Mouse (Mus musculus): ENCODE measurements around the gene Cep131.

Cep131 gene

DNA sequence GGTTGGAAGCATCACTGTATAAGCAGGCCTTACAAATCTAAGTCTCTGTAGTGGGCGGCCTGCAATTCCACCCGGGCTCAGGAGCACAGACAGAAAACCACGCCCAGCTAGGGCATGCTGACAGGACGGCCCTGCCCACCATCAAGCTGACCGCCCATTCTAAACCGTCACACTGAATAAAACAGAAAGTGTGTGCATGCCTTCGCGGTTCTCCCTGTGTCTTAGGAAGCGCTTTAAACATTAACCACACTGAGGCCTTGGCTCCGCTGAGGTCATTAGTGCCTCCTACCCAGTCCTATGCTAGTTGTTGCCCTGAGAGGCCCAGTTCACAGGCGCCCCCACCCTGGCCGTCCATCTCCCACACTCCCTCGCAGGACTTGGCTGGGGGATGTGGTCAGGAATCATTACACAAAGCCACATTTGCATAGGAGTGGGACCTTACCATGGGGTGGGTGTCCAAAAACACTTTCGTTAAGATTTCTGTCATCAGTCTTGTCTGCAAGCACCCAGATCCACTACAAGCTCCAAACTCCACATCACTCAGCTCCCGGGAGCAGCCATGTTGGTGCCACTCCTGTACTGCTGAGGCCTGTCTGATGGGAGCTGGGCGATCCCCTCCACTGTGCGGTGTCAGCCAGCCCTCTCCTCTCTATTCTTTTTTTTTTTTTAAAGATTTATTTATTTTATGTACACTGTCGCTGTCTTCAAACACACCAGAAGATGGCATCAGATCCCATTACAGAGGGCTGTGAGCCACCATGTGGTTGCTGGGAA is 58.1 kb downstream of the Cep131 start:
- ATAC-seq (ENCODE audit: low TSS enrichment), result no peak

DNA sequence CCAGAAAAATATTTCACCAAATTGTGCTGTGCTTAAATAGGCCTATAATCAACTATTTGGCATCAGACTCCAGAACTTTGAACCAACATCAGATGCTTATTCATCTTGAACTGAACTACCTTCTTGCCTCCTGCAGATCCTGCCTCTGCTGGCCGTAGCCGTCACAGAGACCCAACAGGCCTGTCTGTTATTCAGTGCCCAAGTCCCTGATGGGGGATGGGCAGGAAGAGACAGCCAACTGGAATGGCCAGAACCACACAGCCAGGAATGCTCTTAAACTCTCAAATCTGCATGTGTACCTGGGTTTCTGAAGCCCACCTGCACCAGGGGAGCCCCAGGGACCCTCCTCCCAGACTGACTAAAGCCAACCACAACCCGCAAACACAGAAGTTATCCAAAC is 59.7 kb downstream of the Cep131 start:
- ATAC-seq (ENCODE audit: low TSS enrichment), result no peak

DNA sequence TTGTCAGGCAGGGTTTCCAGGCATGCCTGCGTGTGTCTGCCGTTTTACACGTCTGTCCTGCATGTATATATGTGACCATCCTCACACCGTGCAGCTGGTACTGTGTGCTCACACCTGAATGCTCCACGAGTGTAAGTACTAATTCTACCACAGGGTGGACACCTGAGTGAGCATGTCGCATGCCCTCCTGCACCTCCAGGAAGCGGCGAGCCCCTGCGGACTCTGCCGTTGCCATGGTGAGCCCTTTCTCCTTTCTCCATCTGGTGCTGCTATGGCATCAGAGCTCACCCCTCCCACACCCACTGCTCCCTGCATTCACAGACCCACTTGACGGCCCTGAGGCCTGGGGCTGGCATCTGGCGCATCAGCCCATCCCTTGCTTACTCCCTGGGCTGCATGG is 63.8 kb downstream of the Cep131 start:
- ATAC-seq (ENCODE audit: low TSS enrichment), result peak; percentile 22; the same call in 1 of the 2 replicates

DNA sequence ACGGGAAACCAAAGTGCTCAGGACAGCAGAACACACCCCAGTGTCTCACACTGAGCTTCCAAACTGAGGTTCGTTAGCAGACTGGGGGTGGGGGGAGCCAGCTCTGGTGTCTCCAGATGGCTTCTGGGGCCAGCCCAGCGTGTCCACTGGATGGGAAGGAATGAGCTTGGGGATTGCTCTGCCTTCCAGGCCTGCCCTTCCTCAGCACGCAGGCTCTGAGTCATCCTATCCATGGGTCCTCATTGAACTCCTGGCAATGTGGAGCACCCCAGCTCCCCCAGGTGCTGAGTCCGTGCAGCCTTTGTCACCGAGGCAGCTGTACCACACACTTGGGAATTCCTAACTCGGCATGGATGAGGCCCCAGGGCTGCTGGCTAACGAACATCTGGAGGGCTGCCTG is 64.4 kb downstream of the Cep131 start:
- ATAC-seq (ENCODE audit: low TSS enrichment), result 0 out of 2 replicates have a peak, but pooled peaks have one; percentile 20

DNA sequence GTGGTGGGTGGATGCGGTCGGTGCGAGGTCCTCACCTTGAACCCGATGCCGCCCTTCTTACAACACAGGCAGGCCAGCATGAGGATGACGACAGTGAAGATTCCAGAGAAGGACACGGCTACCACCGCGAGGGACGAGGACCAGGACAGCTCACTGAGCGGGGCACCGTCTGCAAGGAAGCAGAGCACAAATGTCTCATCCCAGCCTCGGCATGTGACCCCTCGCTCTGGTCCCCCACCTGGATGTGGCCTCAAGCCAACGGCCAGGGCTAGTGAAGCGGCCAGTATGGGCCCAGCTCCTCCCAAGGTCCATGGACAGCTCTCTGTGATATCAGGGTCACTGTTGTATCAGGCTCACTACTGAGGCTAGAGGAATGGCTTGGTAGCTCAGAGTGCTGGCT is 65.3 kb downstream of the Cep131 start:
- no peak for ATAC-seq (ENCODE audit: low TSS enrichment)

DNA sequence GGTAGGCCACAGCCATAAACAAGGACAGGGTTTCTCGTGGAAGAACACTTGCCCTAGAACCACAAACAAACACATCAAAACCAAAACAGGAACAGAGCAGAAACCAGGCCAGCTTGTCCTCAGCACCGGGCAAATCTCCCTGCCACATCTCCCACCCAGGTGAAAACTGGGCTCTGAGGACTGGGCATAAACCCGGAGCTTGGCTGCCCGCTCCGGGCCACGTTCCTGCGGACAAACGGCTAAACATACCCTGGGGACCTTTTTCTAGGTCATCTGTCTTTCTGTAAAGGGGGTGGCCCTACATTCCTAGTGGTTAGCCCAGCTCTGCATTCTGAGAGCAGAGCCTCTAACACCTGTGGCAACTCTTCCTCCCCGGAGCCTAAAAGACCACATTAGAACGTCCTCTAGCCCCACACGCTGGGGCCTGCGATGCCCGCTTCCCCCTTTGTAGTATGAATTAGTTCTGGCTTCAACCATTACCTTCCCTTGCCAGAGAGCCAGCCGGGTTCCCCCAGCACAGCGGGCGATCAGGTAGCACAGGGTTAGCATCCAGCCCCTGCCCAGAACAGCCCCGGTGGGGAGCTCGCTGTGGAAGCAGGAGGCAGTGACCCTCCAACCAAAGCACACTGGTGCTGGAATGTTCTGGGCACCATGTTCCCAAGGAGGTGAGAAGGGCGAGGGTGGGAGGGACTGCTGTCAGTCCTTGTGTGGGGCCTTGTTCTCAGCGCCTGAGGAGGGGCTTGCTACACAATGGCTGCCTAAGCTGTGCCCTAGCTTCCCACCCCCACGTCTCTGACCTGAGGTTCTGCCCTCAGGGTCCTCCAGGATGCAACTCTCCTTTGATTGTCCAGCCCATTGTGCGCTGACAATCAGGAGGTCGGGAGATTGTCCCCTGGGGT is 66.8 kb downstream of the Cep131 start:
- ATAC-seq (ENCODE audit: low TSS enrichment), result no peak

DNA sequence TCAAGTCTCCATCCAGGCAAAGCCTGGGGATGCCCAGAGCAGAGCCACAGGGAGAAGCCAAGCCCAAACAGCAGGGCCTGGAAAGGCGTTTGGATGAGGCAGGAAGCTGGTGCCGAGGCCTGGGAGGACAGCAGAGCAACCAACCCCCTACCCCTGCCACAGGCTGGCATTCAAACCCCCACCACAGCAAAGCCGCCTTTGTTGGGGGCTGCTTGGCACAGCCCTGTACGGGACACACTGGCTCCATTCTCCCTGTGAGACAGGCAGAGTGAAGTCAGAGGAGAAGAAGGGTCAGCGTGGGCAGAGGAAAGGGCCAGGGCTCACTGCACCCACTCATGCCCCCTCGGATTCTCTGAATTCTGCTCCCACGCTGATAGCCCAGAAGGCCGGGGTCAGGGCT is 69.6 kb downstream of the Cep131 start:
- ATAC-seq (ENCODE audit: low TSS enrichment), result 0 out of 2 replicates have a peak, but pooled peaks have one; percentile 17

DNA sequence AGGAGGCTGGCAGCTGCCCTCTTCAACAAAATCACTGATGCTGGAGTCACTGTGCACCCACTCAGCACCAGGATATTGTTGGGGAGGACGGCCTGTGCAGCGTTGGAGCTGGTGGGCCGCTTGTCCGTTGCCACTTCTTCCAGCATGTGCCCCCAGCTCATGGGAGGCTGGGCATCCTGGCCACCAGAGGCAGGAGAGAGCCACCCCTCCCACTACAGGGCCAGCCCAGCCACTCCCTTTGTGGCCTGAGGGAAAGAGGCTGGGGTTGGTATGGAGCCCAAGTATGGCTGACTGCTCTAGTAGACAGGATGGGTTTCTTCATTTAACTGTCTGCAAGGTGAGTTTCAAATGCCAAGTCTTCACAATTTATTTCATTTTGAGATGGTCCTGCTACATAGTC is 71.9 kb downstream of the Cep131 start:
- ATAC-seq (ENCODE audit: low TSS enrichment), result no peak

Data from frontal cortex, adult (tissue).